Mouse (Mus musculus) thymus, postnatal 0 days (tissue): ENCODE measurements at regions not wholly inside any gene's neighbourhood (a gene's known extent, or its start where the extent isn't known, plus 50 kb on each side); places are given as distances from the start of the nearest gene placed in this dataset.

Experiments used
- DNase-seq: peaks from one replicate; pipeline ENCODE4 v3.0.0-alpha.2; 2015; ENCODE audit warnings: low spot score

DNA sequence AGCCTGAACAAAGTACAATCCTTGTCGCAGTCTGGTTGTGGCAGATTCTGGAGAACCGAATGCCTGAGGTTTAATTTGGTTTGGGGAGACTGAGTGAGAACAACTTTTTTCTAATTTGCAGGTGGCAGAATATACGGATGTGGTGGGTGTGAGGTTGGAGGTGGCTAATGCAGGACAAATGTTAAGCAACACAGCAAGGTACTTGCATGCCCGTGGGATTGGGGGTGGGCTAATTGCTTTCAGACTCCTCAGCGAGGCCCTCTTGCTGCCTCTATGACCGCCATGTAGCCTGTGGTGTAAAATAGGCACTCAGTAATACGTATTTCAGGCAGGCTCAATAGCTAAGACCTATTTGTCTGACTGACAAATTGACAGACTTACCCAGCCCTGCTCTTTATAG lies 109.4 kb upstream of the Frg1 start:
- no peak for DNase-seq

GRCm38 (mm10) chr8:41485163-41485562 lies 68.3 kb upstream of the Frg1 start:
- DNase-seq = no peak

DNA sequence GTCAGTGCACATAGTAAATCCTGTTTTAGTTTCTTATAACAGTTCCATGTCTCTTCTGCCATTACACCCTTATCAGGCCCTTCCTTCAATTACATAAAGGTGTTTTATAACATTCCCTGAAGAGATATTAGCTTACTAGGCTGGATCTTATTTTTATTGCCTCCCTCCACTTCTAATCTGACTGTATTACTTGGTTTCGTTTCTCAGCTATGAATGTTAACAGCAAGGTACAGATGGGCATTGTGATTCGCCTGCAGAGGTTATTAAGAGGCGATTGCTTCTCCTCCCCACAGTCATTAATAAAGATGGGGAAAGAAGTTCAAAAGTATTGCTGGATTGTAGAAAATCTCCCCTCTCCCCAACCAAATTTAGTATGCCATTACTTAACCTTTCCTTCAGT lies 66.4 kb upstream of the Frg1 start:
- DNase-seq = no peak

DNA sequence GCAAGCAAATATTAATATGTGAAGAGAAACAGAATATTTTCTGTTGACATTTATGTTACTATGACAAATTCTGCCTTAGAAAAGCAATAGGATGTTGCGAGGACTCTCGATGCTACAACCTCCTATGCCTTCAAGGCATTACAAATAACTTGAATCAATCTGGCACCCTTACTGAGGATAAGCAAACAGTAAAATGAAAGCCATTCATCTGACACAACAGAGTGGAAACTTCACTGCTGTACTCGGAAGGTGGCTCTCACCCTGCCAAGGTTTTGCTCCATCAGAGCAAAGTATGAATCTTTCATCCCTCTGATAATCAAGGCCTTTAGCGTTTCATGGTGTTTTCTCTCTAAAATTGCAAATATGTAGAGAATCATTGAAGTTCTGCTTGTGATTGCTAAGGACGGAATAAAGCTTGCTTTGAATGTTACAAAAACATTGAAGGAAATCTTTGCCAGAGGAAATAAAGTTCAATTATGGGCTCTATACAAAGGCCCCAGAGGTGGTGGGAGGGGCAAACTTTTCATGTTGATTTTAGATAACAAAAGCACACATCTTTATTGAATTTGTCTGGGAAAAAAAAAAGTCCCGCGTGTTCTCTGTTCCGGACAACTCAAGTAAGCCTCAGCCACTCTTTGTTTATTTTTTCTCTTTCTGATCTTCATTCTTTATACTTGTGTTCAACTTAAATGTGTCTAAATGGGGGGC lies 56.3 kb upstream of the Frg1 start:
- DNase-seq = no peak

GRCm38 (mm10) chr8:41472233-41472632 lies 55.4 kb upstream of the Frg1 start:
- no peak for DNase-seq
